Mouse (Mus musculus) T-helper 2 cell (primary cell): ENCODE measurements around the gene Lin37.

Source experiments
- in situ Hi-C: fragments of 300-600 bp; cut with MboI, MseI; formaldehyde crosslinking; loops from one replicate; pipeline ENCODE4 v1.15.1; 2025; ENCODE audit warnings: high pct_unique_total_duplicates

The Lin37 gene

DNA sequence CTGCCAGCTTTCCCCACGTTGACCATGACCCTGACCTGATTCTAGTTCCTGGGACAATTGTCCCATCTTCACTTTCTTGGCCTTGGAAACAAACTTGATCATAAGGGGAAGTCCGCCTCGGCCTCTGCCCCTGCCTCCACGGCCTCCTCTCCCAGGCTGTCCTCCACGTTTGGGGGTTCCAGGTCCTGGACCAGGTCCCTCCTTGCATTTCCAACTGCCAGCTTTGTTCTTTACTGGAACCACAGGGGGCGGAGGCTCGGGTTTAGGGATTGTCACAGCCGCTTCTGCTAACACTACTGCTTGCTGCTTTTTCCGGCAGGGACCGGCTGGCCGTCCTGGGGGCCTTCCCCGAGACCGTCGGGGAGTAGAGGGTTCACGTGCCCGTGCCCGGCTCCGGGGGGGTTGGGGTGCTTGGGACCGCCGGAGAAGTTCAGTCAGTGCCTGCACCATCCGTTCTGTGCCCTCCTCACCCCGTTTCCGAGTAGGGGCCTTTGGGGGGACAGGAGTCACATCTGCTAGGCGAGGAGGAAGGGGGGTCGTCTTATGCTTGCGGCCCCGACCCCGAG is 26.9 kb upstream of the Lin37 start:
- in situ Hi-C loops, result no loop called here

DNA sequence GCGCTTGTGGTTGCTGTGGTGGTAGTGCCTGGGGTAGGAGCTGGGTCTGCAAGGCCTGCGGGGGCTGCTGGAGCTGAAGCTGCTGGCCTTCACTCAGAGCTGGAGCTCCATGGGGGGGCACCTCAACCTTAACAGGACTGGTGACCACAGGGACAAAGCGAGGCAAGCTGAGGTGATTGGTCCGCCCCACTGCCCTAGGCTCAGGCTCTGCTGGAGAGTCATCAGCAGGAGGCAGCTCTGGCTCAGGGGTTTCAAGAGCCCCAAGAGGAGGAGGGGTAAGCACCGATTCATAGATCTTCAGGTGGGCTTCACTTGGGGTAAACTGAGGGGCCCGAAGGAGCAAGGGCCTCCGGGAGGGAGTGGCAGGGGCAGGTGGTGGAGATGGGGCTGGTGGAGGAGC is 25.5 kb upstream of the Lin37 start:
- in situ Hi-C loops, result no loop called here

DNA sequence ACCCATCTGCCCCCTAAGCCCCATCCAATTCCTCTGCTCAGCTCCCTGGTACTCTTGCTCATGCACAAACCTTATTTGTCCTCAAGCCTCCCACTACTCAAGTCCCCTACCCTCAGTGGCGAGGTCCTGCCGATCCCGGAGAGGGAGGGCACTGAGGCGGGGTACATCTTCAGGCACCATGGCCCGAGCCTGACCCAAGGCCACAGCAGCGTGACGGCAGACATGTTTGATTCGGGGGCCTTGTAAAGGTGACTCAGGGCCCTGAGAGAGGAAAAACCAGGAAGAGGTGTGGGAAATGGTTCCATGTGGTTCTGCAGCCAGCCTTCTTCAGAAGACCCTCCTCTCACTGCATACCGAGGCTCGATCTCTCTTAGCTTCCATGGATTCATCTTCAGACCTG is 24.7 kb upstream of the Lin37 start:
- in situ Hi-C loops, result loop anchor here (5.0 kb wide), 1 partner anchor 33 kb away; no protein-coding TSS in a partner anchor

DNA sequence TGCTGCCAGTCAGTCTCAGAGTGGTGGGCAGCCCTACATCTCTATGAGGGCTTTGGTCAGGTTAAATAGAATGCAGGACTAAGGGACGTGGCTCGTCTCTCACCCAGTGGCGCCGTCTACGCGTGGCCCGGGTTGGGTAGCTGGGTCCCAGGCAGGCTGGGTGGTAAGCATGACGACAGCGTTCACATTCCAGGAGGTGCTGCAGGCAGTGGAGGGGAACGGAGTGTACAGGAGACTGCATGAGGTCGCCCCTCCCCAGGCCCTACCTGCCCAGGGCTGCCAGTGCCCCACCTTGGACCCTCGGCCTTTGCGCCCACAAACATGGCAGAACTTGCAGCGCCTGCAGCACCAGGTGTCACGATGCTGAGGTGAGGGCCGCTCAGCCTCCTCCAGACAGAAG is 21.9 kb upstream of the Lin37 start:
- in situ Hi-C loops, result loop anchor here (5.0 kb wide), 1 partner anchor 36 kb away; no protein-coding TSS in a partner anchor

DNA sequence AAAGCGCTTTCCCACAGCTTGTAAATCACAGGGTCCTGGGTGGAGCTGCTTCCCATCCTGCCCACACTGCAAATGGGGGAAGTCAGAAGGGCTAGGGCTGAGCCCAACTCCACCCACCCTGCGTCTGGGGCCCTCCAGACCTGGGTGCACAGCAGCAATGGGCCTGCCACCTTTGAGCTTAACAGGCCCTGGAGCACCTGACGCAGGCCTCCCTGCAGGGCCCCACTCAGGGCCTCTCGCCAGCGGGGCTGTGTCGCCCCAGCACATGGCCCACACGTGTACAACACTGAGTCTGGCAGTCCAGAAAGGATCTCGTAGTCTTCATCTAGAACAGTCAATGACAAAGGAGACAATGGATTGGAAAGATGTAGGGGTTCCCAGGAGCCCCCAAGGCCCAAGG is 20.3 kb upstream of the Lin37 start:
- in situ Hi-C loops, result loop anchor here (5.0 to 10.0 kb wide), 2 partner anchors 37 to 1415 kb away; no protein-coding TSS in a partner anchor

DNA sequence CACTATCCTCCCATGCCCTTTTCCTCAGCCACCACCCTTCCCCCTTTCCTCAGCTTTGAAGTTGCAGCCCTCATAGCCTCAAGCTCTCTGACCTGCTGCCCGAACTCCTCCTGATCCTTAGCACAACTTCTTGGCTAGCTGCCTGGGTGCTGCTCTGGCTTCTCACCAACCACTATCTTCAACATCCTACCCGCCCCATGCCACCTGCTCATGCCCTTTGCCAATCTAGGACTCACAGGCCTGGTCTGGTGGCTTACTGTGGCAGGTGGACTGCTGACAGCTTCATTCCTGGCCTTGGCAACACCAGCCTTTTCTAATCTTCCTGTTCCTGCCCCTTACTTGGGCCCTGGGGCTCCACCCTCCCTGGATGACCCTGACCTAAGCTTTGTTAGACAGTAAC is 13.3 kb upstream of the Lin37 start:
- in situ Hi-C loops, result loop anchor here (10.0 kb wide), 1 partner anchor 1408 kb away; no protein-coding TSS in a partner anchor

DNA sequence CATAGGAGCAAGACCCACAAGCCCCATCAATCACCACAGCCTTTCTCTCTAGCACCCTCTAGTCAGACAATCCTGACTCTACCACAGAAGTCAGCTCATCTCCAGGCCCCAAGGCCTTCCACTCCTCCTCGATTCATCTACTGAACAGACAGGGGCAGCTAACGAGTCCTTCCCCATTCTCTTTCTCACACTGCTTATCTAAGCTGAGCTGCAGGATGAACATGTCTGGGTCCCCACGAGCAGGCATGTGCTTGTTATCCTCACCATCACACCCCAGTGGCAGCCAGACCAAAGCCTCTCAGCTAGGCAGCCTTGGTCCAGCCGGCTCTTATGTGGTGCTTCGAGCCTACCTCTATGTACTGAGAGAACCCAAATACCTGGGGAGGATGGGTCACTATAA is 12.8 kb upstream of the Lin37 start:
- in situ Hi-C loops, result loop anchor here (10.0 kb wide), 1 partner anchor 1408 kb away; no protein-coding TSS in a partner anchor

DNA sequence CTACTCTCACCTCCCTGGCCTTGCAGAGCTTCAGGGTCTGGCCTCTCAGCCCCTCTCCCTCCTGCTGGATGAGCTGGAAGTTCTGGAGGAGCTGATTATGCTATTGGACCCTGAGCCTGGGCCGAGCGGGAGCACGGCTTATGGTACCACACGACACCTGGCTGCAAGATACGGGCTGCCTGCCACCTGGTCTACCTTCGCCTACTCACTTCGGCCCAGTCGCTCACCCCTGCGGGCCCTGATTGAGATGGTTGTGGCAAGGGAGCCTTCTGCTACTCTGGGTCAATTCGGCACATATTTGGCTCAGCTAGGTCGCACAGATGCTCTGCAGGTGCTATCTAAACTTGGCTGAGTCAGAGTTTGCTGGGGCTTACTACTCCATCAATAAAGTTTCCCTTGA is 7.9 kb upstream of the Lin37 start:
- in situ Hi-C loops, result no loop called here

DNA sequence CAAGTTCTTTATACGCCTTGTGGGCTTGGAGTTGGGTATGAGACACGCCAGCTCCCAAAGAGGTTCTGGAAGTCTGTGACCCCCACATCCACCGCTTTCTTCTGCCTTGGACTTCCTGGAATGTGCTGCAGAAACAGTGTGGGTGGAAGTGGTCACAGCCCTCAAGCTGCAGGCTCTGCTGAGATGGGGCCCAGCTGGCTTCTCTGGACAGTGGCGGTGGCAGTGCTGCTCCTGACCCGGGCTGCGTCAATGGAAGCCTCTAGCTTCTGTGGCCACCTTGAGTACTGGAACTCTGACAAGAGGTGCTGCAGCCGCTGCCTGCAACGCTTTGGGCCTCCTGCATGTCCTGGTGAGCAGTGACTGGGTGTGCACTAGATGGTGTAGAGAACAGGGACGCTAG is 6.4 kb upstream of the Lin37 start:
- in situ Hi-C loops, result no loop called here

DNA sequence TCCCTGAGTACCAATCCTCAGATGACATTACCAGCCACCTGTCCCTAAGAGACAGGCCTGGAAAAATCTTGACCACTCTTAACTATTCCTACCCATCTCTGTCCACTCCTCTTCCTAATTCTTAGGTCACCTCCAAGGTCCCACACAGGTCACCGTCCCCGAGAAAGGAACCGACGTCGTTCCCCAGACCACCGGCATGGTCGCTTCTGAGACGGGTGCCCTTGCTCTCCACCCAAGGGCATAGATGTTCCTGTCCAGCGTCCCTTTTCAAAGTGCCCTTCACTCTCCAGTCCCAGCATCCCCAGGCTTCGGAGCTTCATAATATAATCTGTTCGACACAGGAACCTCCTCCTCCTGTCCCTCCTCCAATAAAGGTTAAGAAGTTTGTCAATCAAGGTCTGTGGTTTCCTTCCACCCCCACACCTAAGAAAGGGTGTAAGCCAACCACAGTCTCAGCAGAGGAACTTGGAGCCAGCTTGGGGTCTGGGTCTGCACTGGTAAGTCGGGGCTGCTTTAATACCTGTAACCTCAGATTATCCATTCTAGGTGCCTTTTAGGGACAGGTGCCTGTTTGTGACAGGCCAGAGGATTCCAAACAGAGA is 5.4 kb upstream of the Lin37 start, which contains the start of gene Igflr1:
TSS of gene Igflr1 (plus strand) at position 458 of the 602 bp plus-strand sequence.
- in situ Hi-C loops, result no loop called here

DNA sequence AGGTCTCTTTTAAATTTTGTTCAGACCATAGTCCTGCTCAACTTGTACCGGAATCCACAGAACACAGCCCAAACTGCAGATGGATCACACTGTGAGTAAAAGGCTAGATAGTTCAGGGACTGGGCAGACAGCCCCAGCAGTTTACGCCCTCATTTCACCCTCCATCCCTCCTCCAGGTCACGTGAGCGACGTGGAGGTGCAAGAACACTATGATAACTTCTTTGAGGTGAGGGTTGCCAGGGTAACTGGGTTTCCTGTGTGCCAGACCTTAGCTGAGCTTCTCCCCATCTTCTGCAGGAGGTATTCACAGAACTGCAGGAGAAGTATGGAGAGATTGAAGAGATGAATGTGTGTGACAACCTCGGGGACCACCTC is 4.3 kb upstream of the Lin37 start:
- in situ Hi-C loops, result no loop called here

DNA sequence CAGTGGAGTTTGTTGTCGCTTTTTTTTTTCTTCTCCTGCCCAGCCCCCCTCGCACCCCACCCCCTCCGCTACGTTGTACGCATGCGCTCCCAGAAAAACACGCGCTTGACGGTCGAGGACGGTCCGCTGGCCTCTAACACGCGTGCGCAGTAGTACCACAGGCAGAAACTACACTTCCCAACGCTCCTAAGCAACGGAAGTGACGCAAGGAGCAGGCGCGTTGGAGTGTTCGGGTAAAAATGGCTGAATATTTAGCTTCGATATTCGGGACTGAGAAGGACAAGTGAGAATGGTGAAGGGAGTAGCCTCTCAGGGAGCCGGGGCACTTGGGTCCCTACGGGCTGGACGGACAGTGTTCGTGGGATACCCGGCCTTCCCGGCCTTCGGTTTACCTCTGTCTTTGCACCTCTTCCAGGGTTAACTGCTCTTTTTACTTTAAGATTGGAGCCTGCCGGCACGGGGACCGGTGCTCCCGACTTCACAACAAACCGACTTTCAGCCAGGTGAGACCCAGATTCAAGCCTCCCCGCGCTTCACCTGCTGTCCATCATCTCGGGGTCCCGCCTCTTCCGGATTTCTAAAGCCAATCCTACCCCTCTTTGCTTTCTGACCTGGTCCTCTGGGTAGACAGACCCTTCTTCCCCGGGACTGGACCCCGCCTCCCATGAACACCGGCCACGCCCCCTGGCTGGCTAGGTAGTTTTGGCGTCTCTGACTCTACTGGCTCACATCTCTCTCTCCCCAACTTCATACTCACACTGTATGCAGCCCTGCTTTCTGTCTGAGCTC is 3.7 kb upstream of the Lin37 start, which contains the start of the genes U2af1l4, Gm49396 and Psenen:
TSS of gene U2af1l4 (plus strand) at position 185 of the 789 bp plus-strand sequence.
TSS of gene Gm49396 (plus strand) at position 228 of the 789 bp plus-strand sequence.
TSS of gene Psenen (minus strand) at position 511 of the 789 bp plus-strand sequence.
- in situ Hi-C loops, result no loop called here

DNA sequence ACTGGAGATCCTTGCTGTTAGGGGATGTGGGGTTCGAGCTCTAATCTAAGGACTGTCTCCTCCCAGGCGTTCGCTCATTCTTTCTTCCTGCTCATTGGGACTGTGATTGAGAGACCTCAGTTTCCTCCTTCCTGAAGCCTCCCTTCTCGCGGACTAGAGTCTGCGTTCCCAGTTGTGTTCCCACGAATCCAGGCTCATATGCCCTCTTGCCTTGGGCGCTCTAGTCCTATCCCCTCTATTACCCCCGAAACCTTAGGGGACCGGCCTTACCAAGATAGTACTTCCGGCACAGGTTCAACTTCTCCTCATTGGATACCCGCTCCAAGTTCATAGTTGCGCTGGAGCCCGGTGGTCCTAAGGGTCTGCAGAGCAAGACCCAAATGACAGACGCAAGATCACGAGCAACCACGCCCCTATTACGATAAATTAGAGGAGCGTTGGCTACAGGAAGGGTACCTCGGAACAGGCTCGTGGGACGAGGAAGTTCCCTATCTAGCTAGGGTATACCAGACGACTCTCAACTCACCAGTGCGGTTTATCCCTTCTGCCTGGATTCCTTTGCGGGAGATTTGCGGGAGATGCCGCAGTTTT is 3.0 kb upstream of the Lin37 start:
- in situ Hi-C loops, result no loop called here

DNA sequence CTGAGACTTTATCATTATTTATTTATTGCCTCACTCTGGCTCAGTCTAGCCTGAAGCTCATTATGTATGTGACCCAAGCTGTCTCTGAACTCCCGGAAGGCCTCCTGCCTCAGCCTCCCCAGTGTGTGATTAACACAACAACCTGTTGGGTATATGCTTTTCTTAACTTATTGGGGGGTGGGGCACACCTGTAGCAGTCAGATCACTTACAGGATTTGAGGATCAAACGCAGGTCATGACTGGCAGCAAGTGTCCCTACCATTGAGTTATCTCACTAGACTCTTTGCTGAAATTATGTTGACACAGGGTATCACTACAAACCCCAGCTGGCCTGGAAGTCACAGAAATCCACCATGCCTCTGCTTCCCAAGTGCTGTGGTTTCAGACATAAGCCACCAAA is 658 bp upstream of the Lin37 start:
- in situ Hi-C loops, result no loop called here

DNA sequence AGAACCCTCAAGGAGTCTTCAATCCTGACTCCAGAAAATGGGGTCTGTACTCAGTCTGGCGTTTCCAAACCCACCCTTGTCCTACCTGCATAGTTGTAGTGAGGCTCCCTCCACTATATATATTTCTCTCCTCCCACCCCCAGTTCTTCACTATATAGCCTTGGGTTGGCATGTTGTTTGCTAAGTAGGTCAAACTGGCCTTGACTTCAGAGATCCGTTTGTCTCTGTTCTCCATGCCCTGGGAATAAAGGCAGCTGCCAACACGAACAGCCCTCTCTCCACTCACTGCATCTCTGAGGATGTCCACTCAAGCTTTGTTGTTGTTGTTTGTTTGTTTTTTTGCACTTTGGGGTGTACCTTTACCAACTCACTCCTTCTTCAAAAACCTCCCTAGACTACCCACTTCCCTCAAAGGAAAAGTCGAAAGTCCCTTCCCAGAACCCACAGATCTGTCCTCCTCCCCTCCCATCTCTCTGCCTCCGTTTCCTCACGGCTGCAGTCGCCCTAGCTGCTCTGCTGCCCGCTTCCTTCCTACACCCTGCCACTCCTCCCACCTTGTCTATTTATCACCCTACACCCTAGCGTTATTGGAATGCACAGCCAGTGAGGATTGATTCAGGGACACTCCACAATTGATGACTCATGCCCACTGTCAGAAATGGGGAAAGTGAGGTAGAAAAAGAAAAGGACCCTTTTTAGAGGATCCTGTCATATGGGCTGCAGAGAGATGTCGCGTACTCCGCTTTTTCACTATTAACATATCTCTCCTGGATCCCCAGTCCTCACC is 789 bp downstream of the Lin37 start:
- in situ Hi-C loops, result no loop called here

DNA sequence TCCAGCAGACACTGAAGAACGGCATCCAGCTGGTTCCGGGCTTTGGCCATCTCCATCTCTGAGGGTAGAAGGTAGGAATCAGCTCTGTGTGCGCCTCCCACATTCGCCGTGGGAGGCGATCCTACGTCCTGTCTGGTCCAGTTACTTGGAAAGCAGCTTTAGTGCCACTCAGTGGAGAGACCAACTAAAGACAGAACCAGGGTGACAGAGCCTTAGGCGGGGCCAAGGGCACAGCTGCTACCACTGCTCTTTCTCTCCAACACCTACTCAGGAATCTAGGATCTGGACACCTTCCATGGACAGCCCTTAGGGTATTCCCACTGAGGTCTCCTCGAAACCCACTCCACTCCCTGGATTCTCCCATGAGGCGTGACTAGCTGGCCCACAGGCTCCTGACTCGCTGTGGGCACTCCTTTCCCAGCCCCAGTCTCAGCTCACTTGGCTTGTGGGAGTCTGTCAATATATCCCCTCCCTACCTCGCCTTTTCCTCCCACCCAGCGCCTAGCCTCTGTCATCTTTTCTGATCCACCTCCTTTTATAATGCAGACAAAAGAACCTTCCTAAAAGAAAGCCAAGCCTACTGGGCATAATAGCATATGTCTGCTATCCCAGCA is 1.6 kb downstream of the Lin37 start:
- in situ Hi-C loops, result no loop called here

DNA sequence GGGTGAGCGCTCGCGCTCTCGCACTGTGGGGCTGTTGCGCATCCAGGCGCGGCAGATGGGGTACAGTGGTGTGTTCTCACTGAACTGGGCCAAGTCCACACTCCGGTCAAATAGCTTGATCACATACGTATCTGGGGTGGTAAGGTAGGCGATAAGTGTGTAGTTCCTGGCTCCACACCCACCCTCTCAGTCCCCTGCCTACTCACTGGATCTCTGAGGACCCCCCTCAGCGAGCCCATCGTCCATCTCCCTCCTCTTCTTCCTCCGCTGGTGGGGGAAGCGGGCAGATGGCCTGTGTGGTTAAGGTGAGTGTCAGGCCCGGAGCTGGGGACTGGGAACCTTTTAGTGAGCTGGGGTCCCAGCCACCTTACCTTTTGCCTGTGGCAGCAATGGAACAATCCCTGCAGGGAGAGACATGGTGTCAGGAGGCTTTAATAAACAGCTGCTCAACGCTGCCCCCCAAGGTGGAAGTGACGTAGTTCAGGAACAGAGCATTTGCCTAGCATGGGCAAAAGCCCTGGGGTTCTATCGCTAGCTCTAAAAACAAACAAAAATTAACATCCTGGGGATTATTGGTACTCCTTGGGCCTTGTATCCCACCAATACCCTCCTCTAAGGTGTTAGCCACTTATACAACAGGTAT is 2.6 kb downstream of the Lin37 start:
- in situ Hi-C loops, result no loop called here

DNA sequence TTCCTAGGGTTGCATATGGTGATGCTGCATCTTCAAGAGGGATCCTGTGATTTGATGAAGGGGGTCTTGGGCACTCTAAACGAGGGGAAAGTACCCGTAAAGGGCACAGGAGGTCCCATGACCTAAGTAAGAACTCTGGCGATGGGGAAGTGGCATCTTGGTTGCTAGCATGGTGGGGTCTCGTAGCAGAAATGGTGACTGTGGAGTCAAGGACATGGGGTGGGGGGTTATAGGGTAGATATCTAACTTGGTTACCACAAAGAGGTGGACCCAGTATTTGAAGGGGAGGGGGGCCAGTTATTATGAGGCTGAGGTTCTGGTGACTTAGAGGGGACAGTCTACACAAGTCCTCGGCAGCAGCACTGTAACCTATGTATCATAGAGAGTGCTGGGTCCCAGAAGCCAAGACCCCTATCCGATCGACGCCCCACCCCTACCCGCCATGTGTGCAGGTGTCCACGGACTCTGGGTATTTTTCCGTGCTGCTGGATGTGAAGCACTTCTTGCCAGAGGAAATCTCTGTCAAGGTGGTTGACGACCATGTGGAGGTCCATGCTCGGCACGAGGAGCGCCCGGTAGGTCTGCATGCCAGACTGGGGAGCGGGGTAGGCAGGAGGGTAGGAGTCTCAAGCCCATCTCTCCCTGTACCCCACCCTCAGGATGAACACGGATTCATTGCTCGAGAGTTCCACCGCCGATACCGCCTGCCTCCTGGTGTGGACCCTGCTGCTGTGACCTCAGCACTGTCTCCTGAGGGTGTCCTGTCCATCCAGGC is 5.6 kb downstream of the Lin37 start:
- in situ Hi-C loops, result no loop called here

DNA sequence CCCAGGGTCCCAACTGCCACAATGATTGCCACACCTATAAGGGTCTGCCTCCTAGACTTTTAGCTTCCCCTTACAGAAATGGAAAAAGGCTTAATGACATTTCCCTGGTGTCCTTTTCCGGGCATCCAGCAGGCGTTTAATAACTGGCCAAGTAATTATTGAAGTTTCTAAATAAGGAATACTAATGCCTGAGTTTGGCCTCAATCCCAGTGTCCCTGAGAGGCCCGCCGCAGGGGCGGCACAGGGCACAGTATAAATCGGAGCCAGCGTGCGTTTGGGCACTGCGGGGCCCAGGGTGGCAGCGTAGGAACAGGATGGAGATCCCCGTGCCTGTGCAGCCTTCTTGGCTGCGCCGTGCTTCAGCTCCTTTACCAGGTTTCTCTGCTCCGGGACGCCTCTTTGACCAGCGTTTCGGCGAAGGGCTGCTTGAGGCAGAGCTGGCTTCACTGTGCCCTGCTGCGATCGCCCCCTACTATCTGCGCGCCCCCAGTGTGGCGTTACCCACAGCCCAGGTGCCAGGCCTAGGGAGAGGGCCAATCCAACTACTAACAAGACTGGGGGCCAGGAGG is 6.5 kb downstream of the Lin37 start:
- in situ Hi-C loops, result no loop called here
